Mouse (Mus musculus) embryonic facial prominence, embryonic 14.5 days (tissue): ENCODE measurements around the gene Agap1. TPM values are rescaled to one million over a fixed set of nuclear protein-coding genes. Genes with fewer than 3 reads are reported as not detected.

Source experiments
- ATAC-seq: fragments of 200-750 bp; cut with Nextera tagmentation; 2 replicates; pipeline ENCODE4 v1.8.0; 2017; ENCODE audit warnings: low read depth, moderate number of reproducible peaks, moderate TSS enrichment
- DNase-seq: peaks from one replicate; pipeline ENCODE4 v3.0.0-alpha.2; 2015; ENCODE audit warnings: low spot score
- H3K27ac ChIP-seq: fragments of 300-500 bp; sonication (generic); replicated peaks from 2 replicates; pipeline ENCODE4 v1.5.1; 2014; ENCODE audit warnings: low read depth, mild to moderate bottlenecking, low read length, moderate library complexity
- H3K27me3 ChIP-seq: fragments of 300-500 bp; sonication (generic); replicated peaks from 2 replicates; pipeline ENCODE4 v1.6.1; 2014; ENCODE audit warnings: low read length; ENCODE audit not compliant: control insufficient read depth, insufficient read depth
- H3K36me3 ChIP-seq: fragments of 300-500 bp; sonication (generic); 2 replicates; pipeline ENCODE4 v1.6.1; 2014; ENCODE audit warnings: low read length, mixed read lengths; ENCODE audit not compliant: control insufficient read depth, insufficient read depth
- H3K4me1 ChIP-seq: fragments of 300-500 bp; sonication (generic); 2 replicates; pipeline ENCODE4 v1.6.1; 2014; ENCODE audit warnings: antibody characterized with exemption, low read length; ENCODE audit not compliant: control insufficient read depth, insufficient read depth
- H3K4me2 ChIP-seq: fragments of 300-500 bp; sonication (generic); 2 replicates; pipeline ENCODE4 v1.6.1; 2014; ENCODE audit warnings: low read depth, mild to moderate bottlenecking, low read length, moderate library complexity, mixed read lengths
- H3K4me3 ChIP-seq: fragments of 300-500 bp; sonication (generic); 2 replicates; pipeline ENCODE4 v1.5.1; 2014; ENCODE audit warnings: low read depth, mild to moderate bottlenecking, low read length
- H3K9ac ChIP-seq: fragments of 300-500 bp; sonication (generic); 2 replicates; pipeline ENCODE4 v1.6.1; 2014; ENCODE audit warnings: low read depth, mild to moderate bottlenecking, low read length, moderate library complexity, mixed read lengths
- H3K9me3 ChIP-seq: fragments of 300-500 bp; sonication (generic); 2 replicates; pipeline ENCODE4 v1.6.1; 2016; ENCODE audit warnings: low read length; ENCODE audit not compliant: control insufficient read depth
- WGBS: fragments of 180-500 bp; shearing (Covaris S2); extraction: QIAGEN DNeasy Blood & Tissue Kit; methylation state at CpG from one replicate; pipeline ENCODE4 v1.1.7; 2014; 5-methylcytosine and 5-hydroxymethylcytosine counted together
- polyA plus RNA-seq: library from polyadenylated mRNA; unstranded; fragments of >200 nt; fragmentation: Nextera tagmentation; extraction: Ambion mirVana; gene quantifications from 2 replicates; pipeline ENCODE4 v1.2.1, GENCODE M21; 2014

Agap1 gene
- polyA plus RNA-seq, 1 experiment from 2014 or later = 19.9 TPM

- ATAC-seq (peak; percentile 21; the same call in 1 of the 2 replicates), DNase-seq (no peak)
- H3K9me3 ChIP-seq = no peaks in the 10 kb centered on the region
- no peak overlapping the region for H3K4me2 ChIP-seq
- H3K9ac ChIP-seq = no peak overlapping the region
- H3K27ac ChIP-seq = no peak overlapping the region
- no peaks in the 10 kb centered on the region for H3K36me3 ChIP-seq
- no peaks in the 10 kb centered on the region for H3K27me3 ChIP-seq
- WGBS = 29% methylated on average over 9 of the region's 9 CpGs
- no peak overlapping the region for H3K4me3 ChIP-seq
- H3K4me1 ChIP-seq = peaks cover 45% of the 10 kb centered on the region
Observed at GRCm38 (mm10) chr1:89566578-89567488, 112.2 kb downstream of the Agap1 start.

- Histone ChIP-seq H3K4me3 (no peak overlapping the region), H3K4me1 (peaks cover 45% of the 10 kb centered on the region), H3K27me3 (no peaks in the 10 kb centered on the region), H3K9ac (no peak overlapping the region), H3K4me2 (no peak overlapping the region), H3K36me3 (no peaks in the 10 kb centered on the region), H3K9me3 (no peaks in the 10 kb centered on the region), H3K27ac (no peak overlapping the region; the same call in 1 of the 2 replicates)
- DNase-seq (no peak), ATAC-seq (peak; percentile 19; the same call in 1 of the 2 replicates)
- 61% methylated on average over 6 of the region's 6 CpGs for WGBS
Observed at GRCm38 (mm10) chr1:89568546-89569405, 114.2 kb downstream of the Agap1 start.

GRCm38 (mm10) chr1:89570522-89571299, 116.1 kb downstream of the Agap1 start:
- ATAC-seq = no peak
- WGBS = 73% methylated on average over 4 of the region's 4 CpGs
- no peaks in the 10 kb centered on the region for H3K9me3 ChIP-seq
- no peak overlapping the region for H3K4me2 ChIP-seq
- H3K27ac ChIP-seq = no peak overlapping the region
- DNase-seq = no peak
- no peak overlapping the region for H3K9ac ChIP-seq
- H3K36me3 ChIP-seq = no peaks in the 10 kb centered on the region
- peaks cover 40% of the 10 kb centered on the region for H3K4me1 ChIP-seq
- H3K4me3 ChIP-seq = no peak overlapping the region
- no peaks in the 10 kb centered on the region for H3K27me3 ChIP-seq

- DNase-seq (no peak), ATAC-seq (no peak)
- H3K4me3 ChIP-seq = no peak overlapping the region
- H3K36me3 ChIP-seq = no peaks in the 10 kb centered on the region
- H3K9ac ChIP-seq = no peak overlapping the region
- peaks cover 30% of the 10 kb centered on the region for H3K4me1 ChIP-seq
- H3K27me3 ChIP-seq = no peaks in the 10 kb centered on the region
- H3K9me3 ChIP-seq = no peaks in the 10 kb centered on the region
- no peak overlapping the region for H3K4me2 ChIP-seq
- no peak overlapping the region for H3K27ac ChIP-seq
- 86% methylated on average over 4 of the region's 4 CpGs for WGBS
Observed at GRCm38 (mm10) chr1:89573486-89573885, 118.9 kb downstream of the Agap1 start.

GRCm38 (mm10) chr1:89574941-89575890, 120.6 kb downstream of the Agap1 start:
- WGBS = 66% methylated on average over 7 of the region's 7 CpGs
- no peak overlapping the region for H3K4me3 ChIP-seq
- no peaks in the 10 kb centered on the region for H3K27me3 ChIP-seq
- no peak overlapping the region for H3K27ac ChIP-seq
- H3K4me2 ChIP-seq = no peak overlapping the region
- no peak for DNase-seq
- H3K4me1 ChIP-seq = peaks cover 24% of the 10 kb centered on the region
- no peaks in the 10 kb centered on the region for H3K9me3 ChIP-seq
- H3K36me3 ChIP-seq = no peaks in the 10 kb centered on the region
- H3K9ac ChIP-seq = no peak overlapping the region
- no peak for ATAC-seq

GRCm38 (mm10) chr1:89576174-89576890, 121.7 kb downstream of the Agap1 start:
- peak overlapping the region; percentile 42 for H3K4me2 ChIP-seq
- peaks cover under 1% of the 10 kb centered on the region; the same call in 1 of the 2 replicates for H3K27me3 ChIP-seq
- no peaks in the 10 kb centered on the region for H3K9me3 ChIP-seq
- H3K4me3 ChIP-seq = no peak overlapping the region
- no peak for DNase-seq
- H3K4me1 ChIP-seq = peaks cover 19% of the 10 kb centered on the region
- H3K9ac ChIP-seq = 0 out of 2 replicates have a peak overlapping the region, but pooled peaks have one; percentile 5
- 57% methylated on average over 7 of the region's 7 CpGs for WGBS
- ATAC-seq = no peak
- peak overlapping the region; percentile 83 for H3K27ac ChIP-seq
- H3K36me3 ChIP-seq = no peaks in the 10 kb centered on the region

GRCm38 (mm10) chr1:89576985-89577384, 122.4 kb downstream of the Agap1 start:
- Histone ChIP-seq H3K27ac (peak overlapping the region; percentile 83), H3K36me3 (no peaks in the 10 kb centered on the region), H3K9me3 (no peaks in the 10 kb centered on the region), H3K9ac (0 out of 2 replicates have a peak overlapping the region, but pooled peaks have one; percentile 5), H3K4me1 (peaks cover 24% of the 10 kb centered on the region), H3K27me3 (peaks cover 7% of the 10 kb centered on the region; the same call in 1 of the 2 replicates), H3K4me2 (peak overlapping the region; percentile 42), H3K4me3 (peak overlapping the region; percentile 25)
- DNase-seq (peak; percentile 94), ATAC-seq (peak; percentile 70)
- 14% methylated on average over 4 of the region's 4 CpGs for WGBS
